Mouse (Mus musculus) intestine, embryonic 14.5 days (tissue): ENCODE results near the gene Nxph1. TPM values are rescaled to one million over a fixed set of nuclear protein-coding genes. Genes with fewer than 3 reads are reported as not detected.

ENCODE experiments used
- polyA plus RNA-seq: library from polyadenylated mRNA; unstranded; fragments of >200 nt; fragmentation: Nextera tagmentation; extraction: Ambion mirVana; gene quantifications from 2 replicates; pipeline ENCODE4 v1.2.1, GENCODE M21; 2014

Gene Nxph1
- polyA plus RNA-seq, 1 experiment from 2014 or later = 0.08 TPM

Other genes starting within 250 kb of the Nxph1 start
- gene Ica1, start 169.9 kb upstream of the Nxph1 start, polyA plus RNA-seq = 16.0 and 18.6 TPM in 2 replicates